Comparison of ENCODE assay signal across 8 mouse cellular contexts in the genomic region with DNA sequence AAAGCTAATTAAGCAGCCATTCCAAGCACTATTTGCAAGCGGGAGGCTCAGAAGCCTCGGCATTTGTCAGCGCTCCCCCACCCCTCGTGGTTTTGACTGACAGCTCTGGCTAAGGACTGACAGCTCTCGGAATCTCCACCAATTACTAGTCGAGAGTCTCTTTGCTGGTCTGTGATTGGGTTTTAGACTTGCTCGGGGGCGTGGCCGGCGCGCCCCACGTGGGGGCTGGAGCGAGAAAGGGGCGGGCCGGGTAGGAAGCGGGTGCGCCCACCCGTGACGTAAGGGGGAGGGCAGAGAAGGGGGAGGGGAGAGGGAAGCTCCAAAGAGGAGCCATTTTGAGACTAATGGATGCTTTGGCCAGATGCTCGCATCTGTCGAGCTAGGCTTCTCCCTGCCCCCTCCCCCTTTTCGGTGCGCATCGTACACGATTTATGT. TPM values are rescaled to one million over a fixed set of nuclear protein-coding genes. Genes with fewer than 3 reads are reported as not detected.
DNase-seq lines count a peak whose midpoint lies in the region; ATAC-seq and TF ChIP-seq lines count a peak whose summit lies in the region.

No protein-coding gene starts in this region.

- peak overlapping the region; percentile 87 for H3K27ac ChIP-seq in forebrain, embryonic 14.5 days (ENCODE audit: low read depth, low read length)
- H3K27ac ChIP-seq in olfactory bulb, adult 2 months (ENCODE audit: insufficient read depth, low read depth, low read length): peak overlapping the region; percentile 87
- peak overlapping the region; percentile 69 for H3K27ac ChIP-seq in thymus, adult 2 months (ENCODE audit: control insufficient read depth, insufficient read depth, low read length)

- TF ChIP-seq CTCF in lung, adult 2 months (IDR thresholded peaks at IDR 0.05; ENCODE audit: insufficient read depth, low read length): no peak
- no peak for TF ChIP-seq CTCF in olfactory bulb, adult 2 months (IDR thresholded peaks at IDR 0.05; ENCODE audit: insufficient read depth, low read depth, low read length)
- peak; percentile 65; the same call in 1 of the 2 replicates for TF ChIP-seq CTCF in thymus, adult 2 months (IDR thresholded peaks at IDR 0.05; ENCODE audit: borderline replicate concordance, control insufficient read depth, extremely low read depth, insufficient read depth, low read length, poor library complexity)

- H3K27me3 ChIP-seq in forebrain, embryonic 14.5 days (replicated peaks; ENCODE audit: control insufficient read depth, insufficient read depth, low read length): peaks cover 4% of the 10 kb centered on the region; the same call in 1 of the 2 replicates
- peaks cover 4% of the 10 kb centered on the region; the same call in 1 of the 2 replicates for H3K27me3 ChIP-seq in thymus, adult 2 months (ENCODE audit: control insufficient read depth, insufficient read depth, low read length)

- no peaks in the 10 kb centered on the region for H3K36me3 ChIP-seq in forebrain, embryonic 14.5 days (ENCODE audit: control insufficient read depth, insufficient read depth, low read length)
- no peaks in the 10 kb centered on the region for H3K36me3 ChIP-seq in thymus, adult 2 months (ENCODE audit: control insufficient read depth, insufficient read depth, low read length)

- H3K9ac ChIP-seq in forebrain, embryonic 14.5 days (ENCODE audit: low read length): peak overlapping the region; percentile 71

- peak; percentile 87 for ATAC-seq in forebrain, embryonic 14.5 days

- TF ChIP-seq POLR2A in lung, adult 2 months (IDR thresholded peaks at IDR 0.05; ENCODE audit: borderline replicate concordance, extremely low read depth, low read depth, low read length): peak; percentile 95; the same call in 1 of the 2 replicates
- TF ChIP-seq POLR2A in olfactory bulb, adult 2 months (IDR thresholded peaks at IDR 0.05; ENCODE audit: insufficient read depth, low read depth, low read length): 0 out of 2 replicates have a peak, but pooled peaks have one; percentile 48
- TF ChIP-seq POLR2A in thymus, adult 2 months (IDR thresholded peaks at IDR 0.05; ENCODE audit: control insufficient read depth, extremely low read depth, insufficient read depth, low read length, poor library complexity): peak; percentile 68

- H3K4me3 ChIP-seq in forebrain, embryonic 14.5 days (ENCODE audit: low read depth, low read length): peak overlapping the region; percentile 97
- H3K4me3 ChIP-seq in lung, adult 2 months (replicated peaks; ENCODE audit: extremely low read depth, low read depth, low read length): peak overlapping the region; percentile 84
- peak overlapping the region; percentile 57 for H3K4me3 ChIP-seq in olfactory bulb, adult 2 months (ENCODE audit: insufficient read depth, low read depth, low read length)
- peak overlapping the region; percentile 58 for H3K4me3 ChIP-seq in thymus, adult 2 months (ENCODE audit: control insufficient read depth, insufficient read depth, low read length)

- peak overlapping the region; percentile 91 for H3K4me2 ChIP-seq in forebrain, embryonic 14.5 days (ENCODE audit: low read length)

- intact Hi-C loops in heart, postnatal 25 days (cut with DNase I): loop anchor here (5.0 kb wide), 1 partner anchor 527 kb away; no protein-coding TSS in a partner anchor

- under 1% methylated on average over 22 of the region's 25 CpGs for WGBS in forebrain, embryonic 14.5 days
- WGBS in lung, adult 2 months: 1% methylated on average over 25 of the region's 25 CpGs
- WGBS in olfactory bulb, adult 2 months: 1% methylated on average over 25 of the region's 25 CpGs
- under 1% methylated on average over 25 of the region's 25 CpGs for WGBS in thymus, adult 2 months

- H3K9me3 ChIP-seq in forebrain, embryonic 14.5 days (replicated peaks; ENCODE audit: control insufficient read depth, low read length): no peaks in the 10 kb centered on the region

- peak; percentile 99 for DNase-seq in ES-CJ7 (ENCODE audit: low read depth, low spot score)
- DNase-seq in cerebellum, adult 11 months: peak; percentile 100
- peak; percentile 100 for DNase-seq in forebrain, embryonic 14.5 days (ENCODE audit: low spot score)
- peak; percentile 97 for DNase-seq in heart, postnatal 25 days (ENCODE audit: low spot score)
- peak; percentile 99 to 100 for DNase-seq in layer of hippocampus, adult 18-20 months (ENCODE audit: low spot score in 2 of 2)
- DNase-seq in lung, adult 2 months: peak; percentile 98
- peak; percentile 99 for DNase-seq in thymus, adult 2 months

- H3K4me1 ChIP-seq in forebrain, embryonic 14.5 days (ENCODE audit: control insufficient read depth, insufficient read depth, low read length): peaks cover 37% of the 10 kb centered on the region
- H3K4me1 ChIP-seq in lung, adult 2 months (ENCODE audit: control insufficient read depth, insufficient read depth, low read length): peaks cover 24% of the 10 kb centered on the region
- peaks cover 15% of the 10 kb centered on the region for H3K4me1 ChIP-seq in olfactory bulb, adult 2 months (ENCODE audit: control insufficient read depth, insufficient read depth, low read length)
- peaks cover 21% of the 10 kb centered on the region for H3K4me1 ChIP-seq in thymus, adult 2 months (replicated peaks; ENCODE audit: control insufficient read depth, insufficient read depth, low read length)

RNA-seq across cellular contexts. Expression of gene Tle3, which starts 1.7 kb away (rescaled TPM):
- 28.1 and 30.1 TPM in 2 replicates for polyA plus RNA-seq in forebrain, embryonic 14.5 days (2014; fragmentation: Nextera tagmentation; extraction: Ambion mirVana)
- total RNA-seq in heart, postnatal 25 days (2021): 10 to 100 TPM; 15.5 to 17.4 TPM
- 10 to 100 TPM; 58.1 to 59.7 TPM for total RNA-seq in layer of hippocampus, adult 18-20 months (2021)
- polyA plus RNA-seq in lung, adult 2 months (2012; rRNA removed): 55.1 and 59.1 TPM in 2 replicates
- polyA plus RNA-seq in olfactory bulb, adult 2 months (2012; ENCODE audit: insufficient read depth, insufficient read length, low replicate concordance, missing spikeins): not detected in 2 replicates
- polyA plus RNA-seq in thymus, adult 2 months (2012; rRNA removed): 205 and 254 TPM in 2 replicates

Comparison
In these comparisons a context has a peak if more than half of its experiments do, and no peak if none do; other contexts are left out.
1. Peak in every context shown above with its lines: DNase-seq, ATAC-seq, H3K4me3 ChIP-seq and H3K27ac ChIP-seq.